Mouse (Mus musculus) left cerebral cortex, adult 18-20 months (tissue): ENCODE data around the gene Iscu. TPM values are rescaled to one million over a fixed set of nuclear protein-coding genes. Genes with fewer than 3 reads are reported as not detected.
A peak's percentile ranks its signal among the peaks of the same experiment; 100 is the strongest.

Experiments used
- DNase-seq, 2 experiments: peaks; one replicate each; pipeline ENCODE4 v3.0.0; 2021 to 2022; ENCODE audit warnings: low spot score in 2 of 2, mixed read lengths in 1 of 2
- total RNA-seq, 2 experiments: library from RNA; stranded (reverse); gene quantifications; 2 replicates each; pipeline ENCODE4 v1.2.3; 2021

Gene Iscu
- total RNA-seq, 2 experiments from 2014 or later: 128 to 130 TPM

GRCm38 (mm10) chr5:113813608-113814007 is 41.1 kb downstream of the Iscu start:
- DNase-seq: no peak

DNA sequence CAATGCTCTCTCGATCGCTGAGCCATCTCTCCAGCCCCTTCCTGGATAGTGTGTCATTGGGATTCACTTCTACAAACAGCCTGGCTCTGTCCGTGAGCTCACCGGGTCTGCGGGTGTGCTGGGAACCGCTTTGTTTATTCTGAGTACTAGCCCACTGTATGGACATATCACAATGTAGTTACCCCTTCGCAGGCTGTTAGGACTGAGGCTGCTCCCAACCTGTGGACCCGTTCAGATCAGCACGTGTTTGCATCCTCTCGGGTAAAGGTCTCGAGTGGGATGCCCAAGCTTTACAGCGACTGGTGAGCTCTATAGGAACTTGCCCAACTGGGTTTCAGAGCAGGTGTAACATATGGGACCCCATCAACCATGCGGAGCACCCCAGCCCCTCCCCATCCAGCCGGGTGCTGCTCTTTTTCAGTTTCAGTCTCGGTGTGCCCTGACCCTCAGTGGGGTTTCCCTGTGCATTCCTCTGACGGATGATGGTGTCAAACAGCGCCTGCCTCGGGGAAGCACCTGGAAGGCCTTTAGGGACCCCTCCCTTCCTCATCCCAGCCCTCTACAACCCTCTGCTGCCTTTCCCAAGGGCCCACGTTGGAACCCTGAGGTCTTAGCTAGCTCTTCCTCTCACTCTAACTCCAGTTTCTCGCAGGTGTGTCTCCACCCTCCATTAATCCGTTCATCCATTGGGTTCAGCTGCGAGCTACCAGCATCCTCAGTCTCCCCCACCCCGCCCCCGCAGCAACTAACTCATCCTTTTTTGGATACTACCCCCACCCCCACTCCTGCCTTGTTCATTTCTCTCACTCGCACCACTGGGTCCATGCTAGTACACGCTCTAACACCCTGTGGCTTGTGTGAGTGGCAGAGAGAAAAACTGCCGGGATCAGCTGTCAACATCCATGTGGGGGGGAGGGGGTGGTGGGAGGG is 41.8 kb downstream of the Iscu start:
- DNase-seq: no peak

DNA sequence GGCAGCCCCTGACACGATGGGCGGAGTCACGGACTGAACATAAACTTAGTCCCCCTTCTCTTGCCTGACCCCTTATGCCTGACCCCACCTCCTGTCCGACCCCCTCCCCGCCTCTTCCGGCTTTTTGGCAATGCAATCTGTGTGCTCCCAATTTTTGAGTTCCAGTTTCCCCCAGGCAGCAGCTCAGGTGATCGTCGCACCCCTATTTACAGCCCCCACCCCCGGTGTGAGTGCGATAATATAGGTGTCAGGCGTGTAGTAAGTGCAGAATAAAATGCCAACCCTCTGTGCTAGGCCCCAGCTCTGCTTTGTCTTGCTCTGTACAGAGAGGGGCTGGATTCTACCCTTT is 42.5 kb downstream of the Iscu start:
- no peak for DNase-seq

- DNase-seq: peak; percentile 64 to 75
Measured at GRCm38 (mm10) chr5:113815638-113816152, 43.1 kb downstream of the Iscu start.

DNA sequence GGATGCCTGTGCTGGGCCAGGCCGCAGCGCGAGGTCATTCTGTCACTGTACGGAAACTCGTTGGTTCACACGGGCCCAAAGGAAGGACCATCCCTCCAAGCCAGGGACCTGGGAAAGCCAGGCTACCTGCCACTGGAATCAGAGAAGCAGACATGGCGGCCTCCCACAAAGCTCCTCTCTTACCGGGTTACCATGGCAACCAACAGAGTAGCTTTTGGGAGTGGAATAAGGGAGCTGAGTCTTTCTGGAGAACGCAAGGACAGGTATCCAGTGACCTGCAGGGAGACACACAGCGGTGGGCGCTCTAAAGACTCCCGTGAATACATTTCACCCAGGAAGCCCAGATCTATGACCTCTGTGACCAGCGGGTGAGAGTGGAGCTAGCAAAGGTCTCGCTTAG is 46.0 kb downstream of the Iscu start:
- no peak for DNase-seq

DNA sequence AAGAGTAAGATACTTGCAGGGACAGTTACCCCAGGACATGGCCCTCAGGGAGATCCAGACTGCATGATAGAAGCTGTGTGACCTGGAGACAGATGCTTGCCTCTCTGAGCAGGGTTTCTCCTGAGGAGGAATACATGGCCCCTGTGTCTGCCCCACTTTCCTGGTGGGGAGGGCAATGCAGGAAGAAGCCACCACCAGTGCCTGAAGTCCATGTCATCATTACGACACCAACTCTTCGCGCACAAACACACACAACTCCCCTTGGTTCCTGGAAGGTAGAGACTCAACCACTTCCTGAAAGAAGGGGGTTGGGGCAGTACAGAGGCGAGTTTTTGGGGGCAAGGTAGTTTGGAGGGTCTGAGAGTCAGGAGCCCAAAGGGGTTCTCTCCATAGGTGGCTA is 51.7 kb downstream of the Iscu start:
- no peak for DNase-seq

DNA sequence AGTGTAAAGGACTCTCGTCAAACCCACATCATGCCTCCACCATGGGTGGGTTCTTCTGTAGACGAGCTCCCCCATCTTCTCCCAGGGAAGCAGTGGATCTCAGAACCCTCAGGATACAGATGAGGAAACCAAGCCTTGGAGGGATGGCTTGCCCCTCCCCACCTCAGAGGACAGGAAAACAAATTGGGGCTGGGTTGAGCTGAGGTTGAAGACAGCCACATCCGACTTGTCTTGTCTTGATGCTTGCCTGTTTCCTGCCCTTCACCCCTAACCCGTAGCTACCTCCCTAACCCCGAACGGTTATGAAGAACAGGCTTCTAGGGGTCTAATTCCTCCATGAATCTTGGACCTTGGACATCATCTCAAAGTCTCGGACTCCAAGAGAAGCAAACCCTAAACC is 53.0 kb downstream of the Iscu start:
- DNase-seq: no peak

DNA sequence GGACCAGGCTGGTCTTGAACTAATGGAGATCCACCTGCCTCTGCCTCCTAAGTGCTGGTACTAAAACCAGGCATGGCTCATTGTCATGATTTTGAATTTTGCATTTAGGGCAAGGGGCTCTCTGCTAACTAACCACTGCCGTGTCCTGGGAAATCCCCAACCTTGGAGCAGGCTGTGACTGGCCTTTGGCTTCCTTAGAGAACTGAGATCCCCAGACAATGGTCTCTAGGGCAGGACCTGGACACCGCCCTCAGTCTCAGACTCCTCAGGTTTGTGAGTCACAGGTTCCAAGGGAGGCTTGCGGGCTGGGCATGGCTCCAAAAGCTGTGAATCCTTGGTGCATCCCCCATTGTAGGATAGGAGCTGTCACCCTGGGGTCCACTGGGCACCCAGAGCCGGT is 54.1 kb downstream of the Iscu start:
- DNase-seq: no peak

Other genes starting within 250 kb of the Iscu start
- gene Cmklr1, start 122.3 kb upstream of the Iscu start, total RNA-seq: 1 to 10 TPM; 4.6 to 5.5 TPM
- gene 1700069L16Rik, start 48.0 kb upstream of the Iscu start, total RNA-seq: not detected
- gene Ficd, start 36.9 kb upstream of the Iscu start, total RNA-seq: 10 to 100 TPM; 11.8 to 13.2 TPM
- gene Sart3, start 238 bp upstream of the Iscu start, total RNA-seq: 10 to 100 TPM; 46.8 to 51.8 TPM
- 10 to 100 TPM; 23.5 to 25.2 TPM for gene Tmem119, start 27.8 kb downstream of the Iscu start, total RNA-seq
- gene Selplg, start 59.9 kb downstream of the Iscu start, total RNA-seq: 10 to 100 TPM; 26.3 to 27.5 TPM
- 10 to 100 TPM; 86.7 to 88.5 TPM for gene Coro1c, start 136.0 kb downstream of the Iscu start, total RNA-seq
- 10 to 100 TPM; 24.3 to 27.1 TPM for gene Ssh1, start 221.1 kb downstream of the Iscu start, total RNA-seq
- gene Dao, start 231.0 kb downstream of the Iscu start, total RNA-seq: not detected